Mouse (Mus musculus) liver, embryonic 15.5 days (tissue): Measurements from ENCODE around the gene Ppp2r3d. TPM values are rescaled to one million over a fixed set of nuclear protein-coding genes. Genes with fewer than 3 reads are reported as not detected.
A peak's percentile ranks its signal among the peaks of the same experiment; 100 is the strongest.

Experiments
- ATAC-seq: fragments of 200-750 bp; cut with Nextera tagmentation; 2 replicates; pipeline ENCODE4 v1.8.0; 2017; ENCODE audit warnings: moderate number of reproducible peaks, mild to moderate bottlenecking, moderate library complexity; ENCODE audit not compliant: insufficient read depth
- H3K27ac ChIP-seq: fragments of 300-500 bp; sonication (generic); replicated peaks from 2 replicates; pipeline ENCODE4 v1.5.1; 2015; ENCODE audit warnings: mild to moderate bottlenecking, inconsistent platforms
- H3K27me3 ChIP-seq: fragments of 300-500 bp; sonication (generic); 2 replicates; pipeline ENCODE4 v1.6.1; 2015; ENCODE audit warnings: mild to moderate bottlenecking, inconsistent platforms
- H3K36me3 ChIP-seq: fragments of 300-500 bp; sonication (generic); replicated peaks from 2 replicates; pipeline ENCODE4 v1.6.1; 2015; ENCODE audit warnings: moderate library complexity, mild to moderate bottlenecking, inconsistent platforms
- H3K4me1 ChIP-seq: fragments of 300-500 bp; sonication (generic); replicated peaks from 2 replicates; pipeline ENCODE4 v1.6.1; 2015; ENCODE audit warnings: inconsistent platforms
- H3K4me2 ChIP-seq: fragments of 300-500 bp; sonication (generic); 2 replicates; pipeline ENCODE4 v1.6.1; 2015; ENCODE audit warnings: moderate library complexity, mild to moderate bottlenecking, inconsistent platforms
- H3K4me3 ChIP-seq: fragments of 300-500 bp; sonication (generic); replicated peaks from 2 replicates; pipeline ENCODE4 v1.5.1; 2015; ENCODE audit warnings: mild to moderate bottlenecking, inconsistent platforms
- H3K9ac ChIP-seq: fragments of 300-500 bp; sonication (generic); 2 replicates; pipeline ENCODE4 v1.6.1; 2015; ENCODE audit warnings: moderate library complexity, mild to moderate bottlenecking, inconsistent platforms
- H3K9me3 ChIP-seq: fragments of 300-500 bp; sonication (generic); replicated peaks from 2 replicates; pipeline ENCODE4 v1.6.1; 2016; ENCODE audit warnings: inconsistent platforms
- WGBS: fragments of 180-500 bp; shearing (Covaris S2); methylation state at CpG from one replicate; pipeline ENCODE4 v1.1.7; 2015; ENCODE audit warnings: mixed read lengths; ENCODE audit not compliant: insufficient replicate concordance; 5-methylcytosine and 5-hydroxymethylcytosine counted together
- polyA plus RNA-seq: library from polyadenylated mRNA; unstranded; fragments of >200 nt; fragmentation: Nextera tagmentation; extraction: Ambion mirVana; gene quantifications from 2 replicates; pipeline ENCODE4 v1.2.1, GENCODE M21; 2015

The Ppp2r3d gene
- polyA plus RNA-seq, 1 experiment from 2014 or later: 29.2 TPM

DNA sequence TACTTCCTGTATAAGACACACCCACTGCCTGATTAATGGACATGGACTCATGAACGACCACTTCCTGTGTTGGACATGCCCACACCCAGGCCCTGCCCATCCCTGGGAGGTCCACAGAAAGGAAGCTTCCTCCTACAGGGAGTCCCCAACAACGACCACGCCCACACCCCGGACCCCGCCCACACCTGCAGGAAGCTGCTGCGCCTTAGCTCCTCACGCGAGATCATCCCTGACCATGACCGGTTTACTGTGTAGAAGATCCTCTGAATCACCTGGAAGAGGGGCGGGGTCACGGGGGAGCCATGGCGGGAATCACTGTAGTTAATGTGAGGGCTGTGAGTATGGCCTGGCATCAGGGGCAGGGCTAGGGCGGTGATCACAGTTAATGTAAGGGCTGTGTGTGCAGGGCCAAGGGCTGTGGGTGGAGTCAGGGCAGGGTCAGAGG, 37.3 kb downstream of the Ppp2r3d start:
- H3K27me3 ChIP-seq: no peaks in the 10 kb centered on the region
- peaks cover 36% of the 10 kb centered on the region for H3K36me3 ChIP-seq
- 88% methylated on average over 13 of the region's 13 CpGs for WGBS
- peaks cover 29% of the 10 kb centered on the region for H3K9me3 ChIP-seq
- ATAC-seq: peak; percentile 32; the same call in 1 of the 2 replicates
- H3K4me3 ChIP-seq: no peak overlapping the region
- H3K9ac ChIP-seq: no peak overlapping the region
- H3K27ac ChIP-seq: no peak overlapping the region
- no peak overlapping the region for H3K4me2 ChIP-seq
- no peaks in the 10 kb centered on the region for H3K4me1 ChIP-seq

DNA sequence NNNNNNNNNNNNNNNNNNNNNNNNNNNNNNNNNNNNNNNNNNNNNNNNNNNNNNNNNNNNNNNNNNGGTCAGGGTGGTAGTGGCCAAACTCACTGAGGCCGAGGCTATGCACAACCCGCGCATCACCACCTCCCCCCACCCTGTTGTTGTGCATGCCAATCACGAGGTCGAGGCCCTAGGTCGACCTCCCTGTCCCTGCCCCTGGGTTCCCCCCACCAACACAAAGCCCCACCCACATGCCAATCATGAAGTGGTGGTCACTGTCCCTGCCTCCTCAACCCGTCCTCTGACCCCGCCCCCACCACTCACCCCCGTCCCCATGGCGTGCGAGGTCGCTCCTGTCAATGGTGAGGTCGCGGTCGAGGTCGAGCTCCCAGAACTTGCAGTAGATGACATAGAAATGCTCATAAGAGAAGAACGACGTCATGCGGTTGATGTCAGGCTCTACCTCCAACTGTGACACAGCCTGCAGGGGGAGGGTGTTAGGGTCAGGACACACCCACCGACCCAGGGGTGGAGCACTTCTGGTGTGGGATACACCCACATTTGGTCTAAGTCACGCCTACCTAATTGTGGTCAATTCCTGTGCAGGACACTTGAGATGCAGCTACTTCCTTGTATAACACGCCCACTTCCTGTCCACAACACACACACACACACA, 37.9 kb downstream of the Ppp2r3d start:
- Histone ChIP-seq H3K27me3 (no peaks in the 10 kb centered on the region), H3K4me3 (no peak overlapping the region), H3K27ac (no peak overlapping the region), H3K9ac (no peak overlapping the region), H3K36me3 (peaks cover 36% of the 10 kb centered on the region), H3K9me3 (peaks cover 29% of the 10 kb centered on the region), H3K4me2 (no peak overlapping the region), H3K4me1 (no peaks in the 10 kb centered on the region)
- WGBS: 85% methylated on average over 22 of the region's 22 CpGs
- ATAC-seq: no peak; the same call in 1 of the 2 replicates

DNA sequence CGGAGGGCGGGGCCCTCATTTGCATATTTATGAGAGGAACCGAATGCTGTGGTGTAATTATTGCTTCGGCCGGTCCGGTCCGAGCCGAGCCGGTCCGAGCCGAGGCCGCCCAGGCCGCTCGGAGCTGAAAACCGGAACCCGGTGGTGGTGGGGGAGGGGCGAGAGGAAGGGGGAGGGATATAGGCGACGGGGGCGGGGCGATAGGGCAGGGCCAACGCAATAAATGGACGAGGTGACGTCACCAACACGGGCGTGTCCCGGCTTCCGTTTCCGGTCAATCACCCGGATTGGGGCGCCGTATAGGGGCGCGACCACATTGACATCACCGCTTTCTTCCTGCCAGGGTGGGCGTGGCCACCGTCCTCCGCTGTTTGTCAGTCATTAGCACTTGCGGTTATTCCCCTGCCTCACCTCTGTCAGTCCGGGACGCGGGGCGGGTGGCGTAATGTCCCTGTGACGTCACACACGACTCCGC, 51.2 kb downstream of the Ppp2r3d start:
- H3K4me2 ChIP-seq: peak overlapping the region; percentile 94
- peak overlapping the region; percentile 76 for H3K4me3 ChIP-seq
- H3K27ac ChIP-seq: peak overlapping the region; percentile 95
- H3K4me1 ChIP-seq: peaks cover 33% of the 10 kb centered on the region
- peaks cover 5% of the 10 kb centered on the region; the same call in 1 of the 2 replicates for H3K27me3 ChIP-seq
- peak; percentile 4; the same call in 1 of the 2 replicates for ATAC-seq
- H3K9me3 ChIP-seq: no peaks in the 10 kb centered on the region
- H3K36me3 ChIP-seq: no peaks in the 10 kb centered on the region
- 0% methylated on average over 47 of the region's 47 CpGs for WGBS
- peak overlapping the region; percentile 21; the same call in 1 of the 2 replicates for H3K9ac ChIP-seq

- peak overlapping the region; percentile 76 for H3K4me3 ChIP-seq
- peaks cover 33% of the 10 kb centered on the region for H3K4me1 ChIP-seq
- no peaks in the 10 kb centered on the region for H3K36me3 ChIP-seq
- no peaks in the 10 kb centered on the region for H3K9me3 ChIP-seq
- peak overlapping the region; percentile 95 for H3K27ac ChIP-seq
- H3K4me2 ChIP-seq: peak overlapping the region; percentile 94
- WGBS: under 1% methylated on average over 48 of the region's 48 CpGs
- peak; percentile 17 for ATAC-seq
- peak overlapping the region; percentile 57; the same call in 1 of the 2 replicates for H3K9ac ChIP-seq
- peaks cover 5% of the 10 kb centered on the region; the same call in 1 of the 2 replicates for H3K27me3 ChIP-seq
Measured at GRCm38 (mm10) chr9:124424542-124425410, 51.9 kb downstream of the Ppp2r3d start.

DNA sequence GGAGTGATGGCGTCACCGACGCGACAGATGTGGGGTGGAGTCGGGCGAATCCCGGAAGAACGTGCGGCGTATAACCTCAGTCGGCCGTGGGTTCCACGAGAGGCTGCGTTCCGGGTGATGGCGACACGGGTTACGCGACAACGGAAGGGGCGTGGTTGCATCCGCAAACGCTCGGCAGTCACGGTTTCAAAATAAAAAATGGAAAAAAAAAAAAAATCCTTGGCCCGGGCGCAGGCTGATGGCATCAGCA, 52.5 kb downstream of the Ppp2r3d start:
- under 1% methylated on average over 27 of the region's 27 CpGs for WGBS
- peak overlapping the region; percentile 95 for H3K27ac ChIP-seq
- peaks cover 5% of the 10 kb centered on the region; the same call in 1 of the 2 replicates for H3K27me3 ChIP-seq
- H3K9me3 ChIP-seq: no peaks in the 10 kb centered on the region
- no peaks in the 10 kb centered on the region for H3K36me3 ChIP-seq
- ATAC-seq: no peak
- H3K4me3 ChIP-seq: peak overlapping the region; percentile 76
- peak overlapping the region; percentile 57; the same call in 1 of the 2 replicates for H3K9ac ChIP-seq
- peaks cover 33% of the 10 kb centered on the region for H3K4me1 ChIP-seq
- peak overlapping the region; percentile 94 for H3K4me2 ChIP-seq

DNA sequence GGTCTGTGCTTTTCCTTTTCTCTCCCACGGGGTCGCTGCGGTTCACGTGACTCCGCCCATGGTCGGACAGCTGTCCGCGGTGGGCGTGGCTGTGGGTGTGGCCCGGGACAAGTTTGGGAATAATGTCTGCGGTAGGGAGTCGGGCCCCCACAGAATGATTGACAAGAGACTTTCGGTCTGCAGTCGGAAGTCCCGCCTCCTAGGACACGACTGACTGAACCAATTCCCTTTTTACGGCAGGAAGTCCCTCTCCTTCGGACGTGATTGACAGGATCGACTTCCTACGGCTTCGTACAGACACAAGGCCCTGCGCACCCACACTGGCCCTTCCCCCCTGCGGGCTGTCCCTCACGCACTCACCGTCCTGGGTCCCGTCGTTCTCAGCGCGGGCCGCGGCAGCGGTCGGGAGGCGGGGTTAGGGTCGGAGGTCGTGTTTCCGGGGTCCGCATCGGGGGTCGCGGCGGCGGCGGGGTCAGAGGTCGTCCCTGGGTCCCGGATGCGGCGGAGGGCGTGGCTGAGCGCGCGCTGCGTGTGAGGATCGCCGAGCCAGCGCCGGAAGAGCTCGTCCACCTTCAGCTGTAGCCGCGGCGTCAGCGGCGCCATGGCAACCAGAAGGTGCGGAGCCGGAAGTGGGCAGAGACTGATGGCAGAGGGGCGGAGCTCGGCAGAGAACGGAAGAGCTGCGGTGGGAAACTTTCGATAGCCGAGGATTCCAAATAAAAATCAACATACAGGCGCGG, 53.0 kb downstream of the Ppp2r3d start:
- Histone ChIP-seq H3K9me3 (no peaks in the 10 kb centered on the region), H3K9ac (peak overlapping the region; percentile 61), H3K4me3 (peak overlapping the region; percentile 76), H3K4me1 (peaks cover 33% of the 10 kb centered on the region), H3K4me2 (peak overlapping the region; percentile 94), H3K36me3 (no peaks in the 10 kb centered on the region), H3K27ac (peak overlapping the region; percentile 95), H3K27me3 (peaks cover 5% of the 10 kb centered on the region; the same call in 1 of the 2 replicates)
- WGBS: under 1% methylated on average over 74 of the region's 74 CpGs
- ATAC-seq: peak; percentile 76

- H3K27me3 ChIP-seq: peaks cover 5% of the 10 kb centered on the region; the same call in 1 of the 2 replicates
Measured at GRCm38 (mm10) chr9:124422900-124423551, 53.7 kb downstream of the Ppp2r3d start.

GRCm38 (mm10) chr9:124422427-124422826, 54.3 kb downstream of the Ppp2r3d start:
- H3K4me2 ChIP-seq: peak overlapping the region; percentile 94
- H3K9me3 ChIP-seq: no peaks in the 10 kb centered on the region
- WGBS: 1% methylated on average over 23 of the region's 25 CpGs
- H3K4me1 ChIP-seq: peaks cover 33% of the 10 kb centered on the region
- peak overlapping the region; percentile 76 for H3K4me3 ChIP-seq
- ATAC-seq: no peak
- H3K9ac ChIP-seq: no peak overlapping the region
- no peaks in the 10 kb centered on the region for H3K36me3 ChIP-seq
- peak overlapping the region; percentile 95 for H3K27ac ChIP-seq
- H3K27me3 ChIP-seq: peaks cover 5% of the 10 kb centered on the region; the same call in 1 of the 2 replicates

More at GRCm38 (mm10) chr9:124422900-124423551, 53.7 kb downstream of the Ppp2r3d start:
- ATAC-seq: peak; percentile 59
- Histone ChIP-seq H3K4me3 (peak overlapping the region; percentile 76), H3K4me2 (peak overlapping the region; percentile 94), H3K9ac (peak overlapping the region; percentile 61), H3K9me3 (no peaks in the 10 kb centered on the region), H3K4me1 (peaks cover 33% of the 10 kb centered on the region), H3K36me3 (no peaks in the 10 kb centered on the region), H3K27ac (peak overlapping the region; percentile 95)
- under 1% methylated on average over 59 of the region's 59 CpGs for WGBS

GRCm38 (mm10) chr9:124412921-124413320, 63.8 kb downstream of the Ppp2r3d start:
- Histone ChIP-seq H3K27ac (no peak overlapping the region), H3K36me3 (no peaks in the 10 kb centered on the region), H3K27me3 (no peaks in the 10 kb centered on the region), H3K4me3 (no peak overlapping the region), H3K4me1 (no peaks in the 10 kb centered on the region), H3K9ac (no peak overlapping the region), H3K9me3 (no peaks in the 10 kb centered on the region), H3K4me2 (no peak overlapping the region)
- no peak for ATAC-seq

GRCm38 (mm10) chr9:124411553-124411952, 65.1 kb downstream of the Ppp2r3d start:
- H3K9me3 ChIP-seq: no peaks in the 10 kb centered on the region
- no peak for ATAC-seq

More at GRCm38 (mm10) chr9:124411553-124411952, 65.1 kb downstream of the Ppp2r3d start:
- H3K4me2 ChIP-seq: no peak overlapping the region
- no peak overlapping the region for H3K4me3 ChIP-seq
- no peaks in the 10 kb centered on the region for H3K4me1 ChIP-seq
- H3K27ac ChIP-seq: no peak overlapping the region
- no peaks in the 10 kb centered on the region for H3K27me3 ChIP-seq
- 50% methylated on average over 1 of the region's 1 CpGs for WGBS
- H3K36me3 ChIP-seq: no peaks in the 10 kb centered on the region
- no peak overlapping the region for H3K9ac ChIP-seq
